In the genomic region with DNA sequence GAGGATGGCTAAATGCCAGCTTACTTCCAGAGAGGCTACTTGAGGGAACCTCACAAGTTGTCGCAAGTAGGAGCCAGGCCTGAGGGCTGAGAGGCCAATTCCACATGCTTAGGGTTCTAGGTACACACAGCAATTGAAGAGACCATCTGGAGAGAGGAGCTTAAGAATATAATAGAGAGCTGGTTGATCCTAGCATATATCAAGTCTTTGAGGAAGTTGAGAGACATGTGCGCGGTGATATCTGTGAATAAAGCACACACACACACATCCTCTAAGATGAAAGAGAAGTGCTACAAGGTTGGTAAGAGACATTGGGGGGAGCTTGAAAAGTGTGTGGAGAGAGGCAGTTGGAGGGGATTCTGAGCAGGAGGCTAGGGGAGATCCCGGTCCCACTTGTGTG, we compare ENCODE assay signal across 27 mouse cellular contexts.
DNase-seq lines count a peak whose midpoint lies in the region; ATAC-seq and TF ChIP-seq lines count a peak whose summit lies in the region.
"Had no signal": no experiment of that assay in that cellular context is flagged by ENCODE, and none has a peak within 500 bp of the region (broad histone marks: within the 10 kb centered on the region; RNA-seq: fewer than 3 reads in every experiment).

No protein-coding gene starts in this region.

- no peaks in the 10 kb centered on the region for H3K27me3 ChIP-seq in ES-Bruce4 (ENCODE audit: control insufficient read depth, insufficient read depth, low read length, poor library complexity, severe bottlenecking)
- H3K27me3 ChIP-seq in MEL (ENCODE audit: control insufficient read depth in 1 of 2, insufficient read depth in 2 of 2, low read length in 2 of 2) = no peaks in the 10 kb centered on the region
- no peaks in the 10 kb centered on the region for H3K27me3 ChIP-seq in midbrain, embryonic 15.5 days (replicated peaks)
- H3K27me3 ChIP-seq: CH12.LX; embryonic facial prominence, embryonic 13.5 days; embryonic facial prominence, embryonic 15.5 days; forebrain, embryonic 12.5 days; Patski had no signal

- no peak overlapping the region for H3K9ac ChIP-seq in ES-Bruce4 (ENCODE audit: low read depth, poor library complexity, severe bottlenecking)
- peak overlapping the region; percentile 58 for H3K9ac ChIP-seq in MEL (ENCODE audit: control insufficient read depth, low read depth, low read length, poor library complexity, severe bottlenecking)
- no peak overlapping the region for H3K9ac ChIP-seq in midbrain, embryonic 15.5 days
- H3K9ac ChIP-seq: embryonic facial prominence, embryonic 13.5 days; embryonic facial prominence, embryonic 15.5 days; forebrain, embryonic 12.5 days had no signal

- TF ChIP-seq EP300 in ES-Bruce4 (IDR thresholded peaks at IDR 0.05; ENCODE audit: insufficient read depth, low read depth, low read length) = no peak
- TF ChIP-seq EP300 in MEL (IDR thresholded peaks at IDR 0.05; ENCODE audit: low read depth in 1 of 2, low read length in 2 of 2) = peak; percentile 38 to 52; a peak in 3 of 4 replicates

- TF ChIP-seq CTCF in ES-Bruce4 (IDR thresholded peaks at IDR 0.05; ENCODE audit: low read depth, low read length) (no peak), MEL (IDR thresholded peaks at IDR 0.05 in 2 of 3, conservative IDR thresholded peaks at IDR 0.05 in 1 of 3; ENCODE audit: control insufficient read depth in 1 of 3, insufficient read depth in 1 of 3, low read depth in 2 of 3, low read length in 3 of 3, poor library complexity in 1 of 3, severe bottlenecking in 1 of 3) (no peak)

- no peak overlapping the region for H3K4me2 ChIP-seq in midbrain, embryonic 15.5 days
- H3K4me2 ChIP-seq: embryonic facial prominence, embryonic 13.5 days; embryonic facial prominence, embryonic 15.5 days; forebrain, embryonic 12.5 days had no signal

- TF ChIP-seq RAD21 in MEL (IDR thresholded peaks at IDR 0.05; ENCODE audit: low read depth, low read length) = no peak

- H3K27ac ChIP-seq in ES-Bruce4 (ENCODE audit: insufficient read depth, low read length) = peak overlapping the region; percentile 96
- peak overlapping the region; percentile 90 for H3K27ac ChIP-seq in MEL (ENCODE audit: control insufficient read depth, low read depth, low read length)
- H3K27ac ChIP-seq in midbrain, embryonic 15.5 days = no peak overlapping the region
- H3K27ac ChIP-seq: embryonic facial prominence, embryonic 13.5 days; embryonic facial prominence, embryonic 15.5 days; forebrain, embryonic 10.5 days; forebrain, embryonic 12.5 days had no signal

- H3K36me3 ChIP-seq in ES-Bruce4 (ENCODE audit: control insufficient read depth, insufficient read depth, low read length, poor library complexity, severe bottlenecking) = peaks cover 5% of the 10 kb centered on the region; the same call in 1 of the 2 replicates
- H3K36me3 ChIP-seq in MEL (ENCODE audit: control insufficient read depth in 1 of 2, insufficient read depth in 2 of 2, low read length in 2 of 2) = peaks cover 0 to 14% of the 10 kb centered on the region in 2 experiments; a peak in 2 of 4 replicates
- no peaks in the 10 kb centered on the region for H3K36me3 ChIP-seq in midbrain, embryonic 15.5 days (replicated peaks)
- H3K36me3 ChIP-seq: embryonic facial prominence, embryonic 13.5 days; embryonic facial prominence, embryonic 15.5 days; forebrain, embryonic 10.5 days; forebrain, embryonic 12.5 days; G1E had no signal

- no peak overlapping the region for H3K4me3 ChIP-seq in ES-Bruce4 (ENCODE audit: low read depth, low read length)
- H3K4me3 ChIP-seq in MEL (ENCODE audit: control insufficient read depth in 1 of 2, insufficient read depth in 1 of 2, low read depth in 2 of 2, low read length in 2 of 2) = peak overlapping the region; percentile 9 to 34; a peak in 3 of 4 replicates
- no peak overlapping the region for H3K4me3 ChIP-seq in midbrain, embryonic 15.5 days
- H3K4me3 ChIP-seq: embryonic facial prominence, embryonic 13.5 days; embryonic facial prominence, embryonic 15.5 days; erythroblast, embryonic 14.5 days; forebrain, embryonic 10.5 days; forebrain, embryonic 12.5 days had no signal

- WGBS in midbrain, embryonic 15.5 days = 95% methylated on average over 4 of the region's 4 CpGs

- ATAC-seq in midbrain, embryonic 15.5 days (replicated peaks) = no peak
- ATAC-seq: CD4-positive, CD25-positive, alpha-beta regulatory T cell, adult 4 months; forebrain, embryonic 14.5 days; forebrain, embryonic 16.5 days; Patski had no signal

- no peaks in the 10 kb centered on the region for H3K79me2 ChIP-seq in MEL (ENCODE audit: control insufficient read depth, insufficient read depth, low read length, poor library complexity)

- peak; percentile 83 for DNase-seq in MEL (ENCODE audit: low read depth, low spot score)
- DNase-seq in ZHBTc4 (ENCODE audit: low read depth, low spot score) = peak; percentile 31
- no peak for DNase-seq in ovary, adult 18-20 months (ENCODE audit: low spot score)
- DNase-seq: adrenal gland, adult 2 months; adrenal gland, postnatal 10 days; adrenal gland, postnatal 25 days; B cell, adult 2 months; cerebellum, adult 11 months; cerebellum, adult 18-20 months; cerebellum, adult 8-10 months; cerebellum, adult 9-11 months; cerebellum, postnatal 14 days; cerebellum, postnatal 36 days; embryo, embryonic 11 days had no signal

- H3K4me1 ChIP-seq in ES-Bruce4 (ENCODE audit: control insufficient read depth, insufficient read depth, low read length) (peaks cover 2% of the 10 kb centered on the region), MEL (ENCODE audit: control insufficient read depth in 1 of 2, insufficient read depth in 2 of 2, low read length in 2 of 2) (peaks cover 9 to 26% of the 10 kb centered on the region in 2 experiments)
- H3K4me1 ChIP-seq in midbrain, embryonic 15.5 days = 0 out of 2 replicates have a peak, but pooled peaks cover 3% of the 10 kb centered on the region
- H3K4me1 ChIP-seq: embryonic facial prominence, embryonic 13.5 days; embryonic facial prominence, embryonic 15.5 days had no signal

- TF ChIP-seq POLR2A in ES-Bruce4 (IDR thresholded peaks at IDR 0.05; ENCODE audit: insufficient read depth, low read length) (no peak), MEL (IDR thresholded peaks at IDR 0.05; ENCODE audit: control insufficient read depth in 1 of 2, insufficient read depth in 1 of 2, low read depth in 1 of 2, low read length in 2 of 2, poor library complexity in 1 of 2) (no peak)

- H3K9me3 ChIP-seq in ES-Bruce4 (replicated peaks; ENCODE audit: control insufficient read depth, insufficient read depth, low read length, poor library complexity, severe bottlenecking) (peaks cover 23% of the 10 kb centered on the region), MEL (replicated peaks; ENCODE audit: insufficient read depth, low read length) (no peaks in the 10 kb centered on the region)
- H3K9me3 ChIP-seq in midbrain, embryonic 15.5 days = no peaks in the 10 kb centered on the region
- H3K9me3 ChIP-seq: embryonic facial prominence, embryonic 13.5 days; embryonic facial prominence, embryonic 15.5 days; forebrain, embryonic 12.5 days had no signal

TF ChIP-seq in MEL, 35 proteins besides CTCF, POLR2A, EP300 and RAD21:
- no peak for TF ChIP-seq ELF1 (IDR thresholded peaks at IDR 0.05; ENCODE audit: low read depth, low read length)
- TF ChIP-seq BHLHE40 (IDR thresholded peaks at IDR 0.05; ENCODE audit: borderline replicate concordance, low read depth, low read length) = no peak
- TF ChIP-seq CHD2 (IDR thresholded peaks at IDR 0.05; ENCODE audit: low read length) = no peak
- TF ChIP-seq TBP (IDR thresholded peaks at IDR 0.05; ENCODE audit: low read depth, low read length) = 0 out of 2 replicates have a peak, but pooled peaks have one; percentile 35
- TF ChIP-seq MAFK (IDR thresholded peaks at IDR 0.05; ENCODE audit: borderline replicate concordance, low read depth, low read length) = no peak
- 0 out of 2 replicates have a peak, but pooled peaks have one; percentile 16 for TF ChIP-seq GATA1 (IDR thresholded peaks at IDR 0.05; ENCODE audit: low read depth, low read length)
- no peak for TF ChIP-seq SMC3 (IDR thresholded peaks at IDR 0.05; ENCODE audit: low read depth, low read length)
- TF ChIP-seq TCF12 (IDR thresholded peaks at IDR 0.05; ENCODE audit: low read depth, low read length) = peak; percentile 46; the same call in 1 of the 2 replicates
- peak; percentile 67 for TF ChIP-seq ETS1 (IDR thresholded peaks at IDR 0.05; ENCODE audit: low read depth, low read length)
- no peak for TF ChIP-seq ZNF384 (IDR thresholded peaks at IDR 0.05; ENCODE audit: low read depth, low read length)
- peak; percentile 88 for TF ChIP-seq MYC (IDR thresholded peaks at IDR 0.05; ENCODE audit: low read depth, low read length)
- TF ChIP-seq MAX (IDR thresholded peaks at IDR 0.05; ENCODE audit: low read length) = peak; percentile 78
- peak; percentile 46; the same call in 1 of the 2 replicates for TF ChIP-seq MXI1 (IDR thresholded peaks at IDR 0.05; ENCODE audit: low read depth, low read length)
- no peak for TF ChIP-seq USF2 (IDR thresholded peaks at IDR 0.05; ENCODE audit: borderline replicate concordance in 1 of 2, insufficient read depth in 1 of 2, low read depth in 1 of 2, low read length in 2 of 2)
- no peak for TF ChIP-seq MAZ (IDR thresholded peaks at IDR 0.05; ENCODE audit: low read depth, low read length)
- TF ChIP-seq NELFE (IDR thresholded peaks at IDR 0.05; ENCODE audit: low read depth, low read length) = 0 out of 2 replicates have a peak, but pooled peaks have one; percentile 28
- TF ChIP-seq ZMIZ1 (IDR thresholded peaks at IDR 0.05; ENCODE audit: low read depth, low read length) = no peak
- peak; percentile 23 for TF ChIP-seq TAL1 (IDR thresholded peaks at IDR 0.05; ENCODE audit: low read length)
- TF ChIP-seq SIN3A (IDR thresholded peaks at IDR 0.05; ENCODE audit: low read length) = peak; percentile 39; the same call in 1 of the 2 replicates

Comparison
In these comparisons a context has a peak if more than half of its experiments do, and no peak if none do; other contexts are left out.
1. H3K4me3 ChIP-seq: peak in MEL (2 of 2); none in ES-Bruce4 (single experiment) and midbrain, embryonic 15.5 days (single experiment).